Mouse (Mus musculus) ES-E14 (cell line): Measurements from ENCODE around the gene Slc27a1. TPM values are rescaled to one million over a fixed set of nuclear protein-coding genes. Genes with fewer than 3 reads are reported as not detected.
A peak's percentile ranks its signal among the peaks of the same experiment; 100 is the strongest.

Experiments
- DNase-seq: peaks from one replicate; pipeline ENCODE4 v3.0.0-alpha.2; 2013; ENCODE audit warnings: low read depth, low spot score
- H3K27ac ChIP-seq: 2 replicates; pipeline ENCODE4 v1.5.1; 2012; ENCODE audit warnings: low read depth, mild to moderate bottlenecking, low read length, moderate library complexity, mixed read lengths; ENCODE audit not compliant: poor library complexity, insufficient read depth, severe bottlenecking
- H3K36me3 ChIP-seq: 2 replicates; pipeline ENCODE4 v1.6.1; 2012; ENCODE audit warnings: mild to moderate bottlenecking, low read length, moderate library complexity, mixed read lengths; ENCODE audit not compliant: control insufficient read depth, poor library complexity, insufficient read depth, severe bottlenecking
- H3K4me1 ChIP-seq, 2 experiments: fragments of 150-350 bp in 1 of 2; sonication (generic) in 1 of 2; 2 replicates each; pipeline ENCODE4 v1.6.1; 2012; ENCODE audit warnings: low read length in 2 of 2, mild to moderate bottlenecking in 1 of 2, mixed read lengths in 1 of 2; ENCODE audit not compliant: control insufficient read depth in 2 of 2, insufficient read depth in 2 of 2, poor library complexity in 1 of 2
- H3K4me3 ChIP-seq, 2 experiments: fragments of 150-350 bp in 1 of 2; sonication (generic) in 1 of 2; 2 replicates each; pipeline ENCODE4 v1.5.1; 2012; ENCODE audit warnings: low read length in 2 of 2, low read depth in 1 of 2, mild to moderate bottlenecking in 1 of 2, mixed read lengths in 1 of 2; ENCODE audit not compliant: insufficient read depth in 1 of 2, poor library complexity in 1 of 2, severe bottlenecking in 1 of 2
- H3K9ac ChIP-seq: 2 replicates; pipeline ENCODE4 v1.6.1; 2012; ENCODE audit warnings: low read depth, mild to moderate bottlenecking, low read length, mixed read lengths; ENCODE audit not compliant: poor library complexity, insufficient read depth, severe bottlenecking
- H3K9me3 ChIP-seq: fragments of 150-350 bp; sonication (generic); 2 replicates; pipeline ENCODE4 v1.6.1; 2012; ENCODE audit warnings: low read depth, mild to moderate bottlenecking, low read length; ENCODE audit not compliant: control insufficient read depth, insufficient read depth
- CHD2 ChIP-seq: IDR thresholded peaks from 2 replicates; pipeline ENCODE4 v1.6.1; 2014; ENCODE audit warnings: mild to moderate bottlenecking, low read depth, low read length, inconsistent platforms
- HCFC1 ChIP-seq: IDR thresholded peaks from 2 replicates; pipeline ENCODE4 v1.6.1; 2012; ENCODE audit warnings: low read length, inconsistent platforms, borderline replicate concordance; ENCODE audit not compliant: insufficient read depth
- MAFK ChIP-seq: IDR thresholded peaks from 2 replicates; pipeline ENCODE4 v1.6.1; 2014; ENCODE audit warnings: mild to moderate bottlenecking, low read depth, low read length, inconsistent platforms; ENCODE audit not compliant: insufficient read depth
- ZC3H11A ChIP-seq: IDR thresholded peaks from 2 replicates; pipeline ENCODE4 v1.6.1; 2012; ENCODE audit warnings: low read depth, mild to moderate bottlenecking, inconsistent platforms, low read length, borderline replicate concordance
- ZNF384 ChIP-seq: IDR thresholded peaks from 2 replicates; pipeline ENCODE4 v1.6.1; 2012; ENCODE audit warnings: low read depth, low read length, inconsistent platforms
- in situ Hi-C, 2 experiments: fragments of 600-800 bp; cut with MboI; formaldehyde crosslinking; loops; one replicate each; pipeline ENCODE4 v1.15.1; 2025; ENCODE audit warnings: low sequenced_read_pairs in 2 of 2, inconsistent platforms in 1 of 2; ENCODE audit not compliant: unreplicated experiment in 2 of 2
- total RNA-seq: library from RNA; depleted of rRNA; stranded (reverse); fragments of 300-350 nt; gene quantifications from 2 replicates; pipeline ENCODE4 v1.2.3, GENCODE M21; 2012

The Slc27a1 gene
- total RNA-seq, 1 experiment: 24.5 TPM

GRCm38 (mm10) chr8:71566501-71566900 is 2.2 kb upstream of the Slc27a1 start, which contains the start of gene Nxnl1:
Gene Nxnl1, minus strand, starts transcription at chr8:71566601.
- peak within 1 kb of the TSS; percentile 26 to 33; a peak in 2 of 4 replicates for H3K4me3 ChIP-seq

GRCm38 (mm10) chr8:71567587-71567986 is 1.1 kb upstream of the Slc27a1 start:
- no peak for DNase-seq
- in situ Hi-C loops: no loop called here
- no peak overlapping the region for H3K9ac ChIP-seq
- no peak for TF ChIP-seq HCFC1
- no peak for TF ChIP-seq ZNF384
- no peak for TF ChIP-seq ZC3H11A
- no peak for TF ChIP-seq MAFK
- no peak for TF ChIP-seq CHD2
- H3K36me3 ChIP-seq: no peaks in the 10 kb centered on the region
- H3K4me1 ChIP-seq: peaks cover 0 to 19% of the 10 kb centered on the region in 2 experiments; a peak in 2 of 4 replicates
- no peaks in the 10 kb centered on the region for H3K9me3 ChIP-seq
- H3K27ac ChIP-seq: no peak overlapping the region
- no peak overlapping the region for H3K4me3 ChIP-seq

More at GRCm38 (mm10) chr8:71566501-71566900, 2.2 kb upstream of the Slc27a1 start, which contains the start of gene Nxnl1:
- DNase-seq: no peak
- TF ChIP-seq MAFK: no peak
- no peak for TF ChIP-seq ZNF384
- no peak for TF ChIP-seq ZC3H11A
- no peak for TF ChIP-seq CHD2
- TF ChIP-seq HCFC1: no peak
- in situ Hi-C loops: no loop called here
- Histone ChIP-seq H3K36me3 (no peaks in the 10 kb centered on the region), H3K9me3 (no peaks in the 10 kb centered on the region), H3K4me1 (peaks cover 0 to 19% of the 10 kb centered on the region in 2 experiments; a peak in 2 of 4 replicates), H3K9ac (peak within 1 kb of the TSS; percentile 44), H3K27ac (no peak within 1 kb of the TSS)

GRCm38 (mm10) chr8:71568941-71569340 is 259 bp downstream of the Slc27a1 start:
- peak overlapping the region; percentile 76 to 98 for H3K4me3 ChIP-seq
- in situ Hi-C loops: no loop called here
- H3K27ac ChIP-seq: 0 out of 2 replicates have a peak overlapping the region, but pooled peaks have one; percentile 29
- no peaks in the 10 kb centered on the region for H3K9me3 ChIP-seq
- no peak overlapping the region for H3K9ac ChIP-seq
- DNase-seq: no peak
- peaks cover 0 to 19% of the 10 kb centered on the region in 2 experiments; a peak in 2 of 4 replicates for H3K4me1 ChIP-seq
- no peaks in the 10 kb centered on the region for H3K36me3 ChIP-seq
- TF ChIP-seq MAFK: no peak
- no peak for TF ChIP-seq CHD2
- no peak for TF ChIP-seq ZC3H11A
- TF ChIP-seq ZNF384: no peak
- TF ChIP-seq HCFC1: no peak

GRCm38 (mm10) chr8:71569366-71570290 is 946 bp downstream of the Slc27a1 start:
- Histone ChIP-seq H3K4me3 (peak overlapping the region; percentile 76 to 98), H3K9me3 (no peaks in the 10 kb centered on the region), H3K4me1 (peaks cover 0 to 19% of the 10 kb centered on the region in 2 experiments; a peak in 2 of 4 replicates), H3K36me3 (no peaks in the 10 kb centered on the region), H3K9ac (peak overlapping the region; percentile 89), H3K27ac (peak overlapping the region; percentile 92)
- peak; percentile 99 for DNase-seq
- in situ Hi-C loops: no loop called here
- TF ChIP-seq ZC3H11A (no peak), ZNF384 (no peak), HCFC1 (0 out of 2 replicates have a peak, but pooled peaks have one; percentile 10)
